ENCODE assay signal across 26 mouse cellular contexts in the genomic region with DNA sequence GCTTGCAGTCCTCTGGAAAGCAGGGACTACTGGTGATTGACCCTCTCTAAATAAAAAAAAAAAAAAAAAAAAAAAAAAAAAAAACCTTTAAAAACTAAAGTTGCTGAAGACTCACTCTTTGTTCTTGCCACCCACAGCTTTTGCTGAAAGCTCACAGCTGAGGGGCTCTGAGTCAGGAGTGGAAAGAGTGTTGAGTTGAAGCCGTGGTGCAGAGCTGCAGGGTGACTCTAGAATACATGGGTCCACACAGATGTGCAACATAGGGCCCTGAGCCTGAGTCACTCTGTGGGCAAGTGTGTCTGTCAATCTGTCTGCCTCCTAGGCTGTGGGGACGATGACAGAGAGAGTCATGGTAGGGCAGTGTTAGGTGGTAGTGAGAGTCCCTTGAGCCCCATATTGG.
"Had no signal": no experiment of that assay in that cellular context is flagged by ENCODE, and none has a peak within 500 bp of the region (broad histone marks: within the 10 kb centered on the region; RNA-seq: fewer than 3 reads in every experiment).

No protein-coding gene starts in this region.

- DNase-seq: gastrocnemius, adult 2 months; gastrocnemius, postnatal 10 days; gastrocnemius, postnatal 25 days; heart, adult 18-20 months; heart, postnatal 10 days; heart, postnatal 4 days; kidney, adult 18-20 months; kidney, adult 8-10 months; kidney, postnatal 10 days; kidney, postnatal 25 days; kidney, postnatal 4 days; left cerebral cortex, postnatal 4 days had no signal

- H3K27me3 ChIP-seq: heart, embryonic 12.5 days; hindbrain, embryonic 12.5 days; hindbrain, embryonic 15.5 days; intestine, embryonic 15.5 days; limb, embryonic 13.5 days; limb, embryonic 15.5 days; liver, embryonic 12.5 days had no signal

- H3K36me3 ChIP-seq: heart, embryonic 12.5 days; intestine, embryonic 15.5 days; limb, embryonic 15.5 days; liver, embryonic 12.5 days had no signal

- H3K4me3 ChIP-seq: gastrocnemius, adult 2 months; heart, embryonic 10.5 days; heart, embryonic 12.5 days; hindbrain, embryonic 10.5 days; hindbrain, embryonic 12.5 days; hindbrain, embryonic 15.5 days; intestine, embryonic 15.5 days; layer of hippocampus, adult 2 months; left cerebral cortex, adult 2 months; limb, embryonic 13.5 days; limb, embryonic 15.5 days; liver, embryonic 12.5 days had no signal

- ATAC-seq: inflammation-experienced regulatory T-cells, adult 6 months; intestine, embryonic 15.5 days; intestine, postnatal 0 days; liver, embryonic 12.5 days had no signal

- H3K4me2 ChIP-seq: heart, embryonic 12.5 days; hindbrain, embryonic 12.5 days; hindbrain, embryonic 15.5 days; intestine, embryonic 15.5 days; limb, embryonic 13.5 days; limb, embryonic 15.5 days; liver, embryonic 12.5 days had no signal

- H3K27ac ChIP-seq: gastrocnemius, adult 2 months; hindbrain, embryonic 10.5 days; hindbrain, embryonic 12.5 days; hindbrain, embryonic 15.5 days; intestine, embryonic 15.5 days; layer of hippocampus, adult 2 months; left cerebral cortex, adult 2 months; limb, embryonic 13.5 days; limb, embryonic 15.5 days; liver, embryonic 12.5 days; liver, embryonic 14.5 days had no signal

- H3K4me1 ChIP-seq: heart, embryonic 12.5 days; intestine, embryonic 15.5 days; limb, embryonic 15.5 days; liver, embryonic 12.5 days had no signal

- H3K9me3 ChIP-seq: heart, embryonic 10.5 days; hindbrain, embryonic 12.5 days; hindbrain, embryonic 15.5 days; intestine, embryonic 15.5 days; limb, embryonic 15.5 days had no signal

- H3K9ac ChIP-seq: heart, embryonic 12.5 days; hindbrain, embryonic 12.5 days; hindbrain, embryonic 15.5 days; intestine, embryonic 15.5 days; limb, embryonic 13.5 days; limb, embryonic 15.5 days; liver, embryonic 12.5 days; liver, embryonic 14.5 days had no signal
